Mouse (Mus musculus): ENCODE results near the gene Rbfox3. TPM values are rescaled to one million over a fixed set of nuclear protein-coding genes. Genes with fewer than 3 reads are reported as not detected.

The Rbfox3 gene
- total and polyA plus RNA-seq, 3 experiments: 0.16 TPM; not detected in 2

DNA sequence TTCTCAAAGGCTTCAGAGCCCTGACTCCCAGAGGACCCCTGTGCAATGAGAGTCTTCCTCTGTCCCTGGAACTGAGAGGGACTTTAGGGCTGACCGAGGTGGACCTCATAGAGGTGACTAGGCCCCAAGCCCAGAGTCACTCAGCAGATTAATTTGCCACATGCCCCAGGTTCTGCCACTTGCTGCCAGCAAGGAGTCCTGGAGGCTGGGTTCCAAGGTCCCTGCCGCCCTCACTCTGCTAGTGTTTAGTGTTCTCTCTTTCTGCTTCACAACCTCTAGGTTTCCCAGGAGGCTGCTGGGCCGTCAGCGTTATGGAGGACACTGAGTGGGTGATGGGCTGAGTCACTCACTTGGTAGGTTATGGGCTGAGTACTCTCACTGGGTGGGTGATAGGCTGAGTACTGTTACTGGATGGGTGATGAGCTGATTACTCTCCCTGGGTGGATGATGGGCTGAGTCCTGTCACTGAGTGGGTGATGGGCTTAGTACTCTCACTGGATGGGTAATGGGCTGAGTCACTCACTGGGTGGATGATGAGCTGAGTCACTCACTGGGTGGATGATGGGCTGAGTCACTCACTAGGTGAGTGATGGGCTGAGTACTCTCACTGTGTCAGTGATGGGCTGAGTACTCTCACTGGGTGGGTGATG, 387.8 kb downstream of the Rbfox3 start:
- TF ChIP-seq GATA2 (IDR thresholded peaks at IDR 0.05; ENCODE audit: borderline replicate concordance, low read depth, low read length) (no peak), TAL1 (conservative IDR thresholded peaks at IDR 0.05; ENCODE audit: low read depth, low read length) (no peak), CTCF (IDR thresholded peaks at IDR 0.05; ENCODE audit: low read depth, low read length) (no peak), POLR2AphosphoS5 (IDR thresholded peaks at IDR 0.05; ENCODE audit: insufficient replicate concordance, low read depth, low read length) (no peak), GATA1 (IDR thresholded peaks at IDR 0.05; ENCODE audit: borderline replicate concordance, low read length) (no peak)
- Histone ChIP-seq H3K4me3 (ENCODE audit: low read depth, low read length) (no peak overlapping the region), H3K27me3 (ENCODE audit: insufficient read depth, low read length) (no peaks in the 10 kb centered on the region), H3K4me1 (ENCODE audit: insufficient read depth, low read depth, low read length) (no peaks in the 10 kb centered on the region), H3K9me3 (replicated peaks) (peaks cover 92% of the 10 kb centered on the region), H3K36me3 (replicated peaks) (no peaks in the 10 kb centered on the region)
- ATAC-seq (ENCODE audit: extremely low read depth, insufficient number of reproducible peaks, low FRiP score, poor library complexity, severe bottlenecking) (no peak), DNase-seq (ENCODE audit: low spot score) (no peak)

DNA sequence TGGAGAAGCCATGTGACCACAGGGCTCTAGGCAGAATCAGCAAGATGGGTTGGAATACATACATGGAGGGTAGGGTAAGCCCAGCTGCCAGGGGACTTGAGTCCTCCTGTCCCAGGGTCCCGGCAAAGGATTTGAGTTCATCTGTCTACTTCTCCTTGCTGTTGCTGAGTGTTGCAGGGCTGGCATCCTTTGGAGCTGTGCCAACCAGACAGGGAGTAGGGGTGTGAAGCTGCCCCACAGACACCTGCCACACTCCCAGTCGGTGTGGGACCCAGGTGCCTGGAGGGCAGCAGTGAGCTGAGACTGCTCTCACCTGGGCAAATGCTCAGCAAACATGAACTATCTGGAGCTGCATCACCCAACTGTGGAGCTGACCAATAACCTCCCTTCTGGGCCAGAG, 390.5 kb downstream of the Rbfox3 start:
- DNase-seq (ENCODE audit: low spot score) (no peak), ATAC-seq (ENCODE audit: extremely low read depth, insufficient number of reproducible peaks, low FRiP score, poor library complexity, severe bottlenecking) (no peak)
- Histone ChIP-seq H3K4me3 (ENCODE audit: low read depth, low read length) (no peak overlapping the region), H3K27me3 (ENCODE audit: insufficient read depth, low read length) (no peaks in the 10 kb centered on the region), H3K4me1 (ENCODE audit: insufficient read depth, low read depth, low read length) (no peaks in the 10 kb centered on the region), H3K36me3 (replicated peaks) (no peaks in the 10 kb centered on the region), H3K9me3 (replicated peaks) (peaks cover 90% of the 10 kb centered on the region)
- TF ChIP-seq GATA1 (IDR thresholded peaks at IDR 0.05; ENCODE audit: borderline replicate concordance, low read length): no peak
- no peak for TF ChIP-seq GATA2 (IDR thresholded peaks at IDR 0.05; ENCODE audit: borderline replicate concordance, low read depth, low read length)
- TF ChIP-seq POLR2AphosphoS5 (IDR thresholded peaks at IDR 0.05; ENCODE audit: insufficient replicate concordance, low read depth, low read length): no peak
- TF ChIP-seq CTCF (IDR thresholded peaks at IDR 0.05; ENCODE audit: low read depth, low read length): no peak
- no peak for TF ChIP-seq TAL1 (conservative IDR thresholded peaks at IDR 0.05; ENCODE audit: low read depth, low read length)

- Histone ChIP-seq H3K4me1 (ENCODE audit: insufficient read depth, low read depth, low read length) (no peaks in the 10 kb centered on the region), H3K4me3 (ENCODE audit: low read depth, low read length) (no peak overlapping the region), H3K9me3 (replicated peaks) (peaks cover 90% of the 10 kb centered on the region), H3K36me3 (replicated peaks) (no peaks in the 10 kb centered on the region), H3K27me3 (ENCODE audit: insufficient read depth, low read length) (no peaks in the 10 kb centered on the region)
- ATAC-seq (ENCODE audit: extremely low read depth, insufficient number of reproducible peaks, low FRiP score, poor library complexity, severe bottlenecking): no peak
- no peak for DNase-seq (ENCODE audit: low spot score)
- TF ChIP-seq TAL1 (conservative IDR thresholded peaks at IDR 0.05; ENCODE audit: low read depth, low read length) (no peak), POLR2AphosphoS5 (IDR thresholded peaks at IDR 0.05; ENCODE audit: insufficient replicate concordance, low read depth, low read length) (no peak), CTCF (IDR thresholded peaks at IDR 0.05; ENCODE audit: low read depth, low read length) (no peak), GATA1 (IDR thresholded peaks at IDR 0.05; ENCODE audit: borderline replicate concordance, low read length) (no peak), GATA2 (IDR thresholded peaks at IDR 0.05; ENCODE audit: borderline replicate concordance, low read depth, low read length) (no peak)
These were observed 391.1 kb downstream of the Rbfox3 start for GRCm38 (mm10) chr11:118520251-118520650.

GRCm38 (mm10) chr11:118518743-118519142, 392.7 kb downstream of the Rbfox3 start:
- no peak for ATAC-seq (ENCODE audit: extremely low read depth, insufficient number of reproducible peaks, low FRiP score, poor library complexity, severe bottlenecking)
- H3K4me3 ChIP-seq (ENCODE audit: low read depth, low read length): no peak overlapping the region

DNA sequence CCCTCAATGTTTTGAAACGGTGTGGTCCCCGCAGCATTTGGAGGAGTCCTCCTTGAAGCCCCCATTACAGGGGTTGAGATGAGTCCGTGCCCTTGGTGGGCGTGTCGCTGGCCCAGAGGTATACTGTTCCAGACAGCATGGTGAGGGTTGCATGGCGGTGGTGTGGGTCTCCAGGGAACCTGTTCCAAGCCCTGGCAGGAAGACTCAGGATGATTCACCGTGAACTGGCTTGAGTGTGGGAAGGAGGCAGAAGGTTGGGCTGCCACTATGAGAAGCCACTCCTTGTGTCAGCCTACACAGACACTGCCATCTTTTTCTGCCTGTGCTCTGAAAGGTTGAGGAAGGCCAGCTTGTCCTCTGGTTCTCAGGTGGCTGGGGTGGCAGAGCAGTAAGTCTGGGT, 393.5 kb downstream of the Rbfox3 start:
- Histone ChIP-seq H3K27me3 (ENCODE audit: insufficient read depth, low read length) (no peaks in the 10 kb centered on the region), H3K4me3 (ENCODE audit: low read depth, low read length) (no peak overlapping the region), H3K4me1 (ENCODE audit: insufficient read depth, low read depth, low read length) (no peaks in the 10 kb centered on the region), H3K36me3 (replicated peaks) (no peaks in the 10 kb centered on the region), H3K9me3 (replicated peaks) (peaks cover 87% of the 10 kb centered on the region)
- DNase-seq (ENCODE audit: low spot score) (no peak), ATAC-seq (ENCODE audit: extremely low read depth, insufficient number of reproducible peaks, low FRiP score, poor library complexity, severe bottlenecking) (no peak)
- TF ChIP-seq GATA2 (IDR thresholded peaks at IDR 0.05; ENCODE audit: borderline replicate concordance, low read depth, low read length) (no peak), TAL1 (conservative IDR thresholded peaks at IDR 0.05; ENCODE audit: low read depth, low read length) (no peak), CTCF (IDR thresholded peaks at IDR 0.05; ENCODE audit: low read depth, low read length) (no peak), GATA1 (IDR thresholded peaks at IDR 0.05; ENCODE audit: borderline replicate concordance, low read length) (no peak), POLR2AphosphoS5 (IDR thresholded peaks at IDR 0.05; ENCODE audit: insufficient replicate concordance, low read depth, low read length) (no peak)

More at GRCm38 (mm10) chr11:118518743-118519142, 392.7 kb downstream of the Rbfox3 start:
- no peak for TF ChIP-seq POLR2AphosphoS5 (IDR thresholded peaks at IDR 0.05; ENCODE audit: insufficient replicate concordance, low read depth, low read length)
- no peak for TF ChIP-seq GATA1 (IDR thresholded peaks at IDR 0.05; ENCODE audit: borderline replicate concordance, low read length)
- no peak for TF ChIP-seq GATA2 (IDR thresholded peaks at IDR 0.05; ENCODE audit: borderline replicate concordance, low read depth, low read length)
- TF ChIP-seq TAL1 (conservative IDR thresholded peaks at IDR 0.05; ENCODE audit: low read depth, low read length): no peak
- TF ChIP-seq CTCF (IDR thresholded peaks at IDR 0.05; ENCODE audit: low read depth, low read length): no peak
- no peaks in the 10 kb centered on the region for H3K27me3 ChIP-seq (ENCODE audit: insufficient read depth, low read length)
- H3K9me3 ChIP-seq (replicated peaks): peaks cover 88% of the 10 kb centered on the region
- H3K4me1 ChIP-seq (ENCODE audit: insufficient read depth, low read depth, low read length): no peaks in the 10 kb centered on the region
- H3K36me3 ChIP-seq (replicated peaks): no peaks in the 10 kb centered on the region
- no peak for DNase-seq (ENCODE audit: low spot score)

DNA sequence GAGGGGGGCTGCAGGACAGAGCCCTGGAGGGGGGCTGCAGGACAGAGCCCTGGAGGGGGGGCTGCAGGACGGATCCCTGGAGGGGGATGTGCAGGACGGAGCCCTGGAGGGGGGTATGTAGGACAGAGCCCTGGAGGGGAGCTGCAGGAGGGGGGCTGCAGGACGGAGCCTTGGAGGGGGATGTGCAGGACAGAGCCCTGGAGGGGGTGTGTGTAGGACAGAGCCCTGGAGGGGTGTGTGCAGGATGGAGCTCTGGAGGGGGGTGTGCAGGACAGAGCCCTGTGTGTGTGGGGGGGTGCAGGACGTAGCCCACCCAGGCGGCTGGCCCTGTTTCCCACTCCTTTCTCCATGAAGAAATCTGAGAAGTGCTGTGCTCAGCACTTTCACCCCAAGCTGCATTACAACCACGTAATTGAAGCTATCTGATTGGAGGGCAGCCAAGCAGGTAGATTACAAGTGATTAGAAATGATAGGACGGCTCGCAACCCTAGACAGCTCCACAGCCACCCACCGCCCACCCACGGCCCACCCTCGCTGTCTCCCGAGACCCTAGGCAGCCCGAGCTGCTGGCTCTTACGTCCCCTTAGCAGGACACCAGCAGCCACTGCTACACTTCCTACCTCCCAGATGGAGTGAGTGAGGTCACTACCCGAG, 399.0 kb downstream of the Rbfox3 start:
- no peaks in the 10 kb centered on the region; the same call in 1 of the 2 replicates for H3K27me3 ChIP-seq (ENCODE audit: insufficient read depth, low read length)
- no peak for ATAC-seq (ENCODE audit: extremely low read depth, insufficient number of reproducible peaks, low FRiP score, poor library complexity, severe bottlenecking)
- TF ChIP-seq GATA1 (IDR thresholded peaks at IDR 0.05; ENCODE audit: borderline replicate concordance, low read length) (no peak), TAL1 (conservative IDR thresholded peaks at IDR 0.05; ENCODE audit: low read depth, low read length) (no peak), GATA2 (IDR thresholded peaks at IDR 0.05; ENCODE audit: borderline replicate concordance, low read depth, low read length) (no peak), CTCF (IDR thresholded peaks at IDR 0.05; ENCODE audit: low read depth, low read length) (no peak), POLR2AphosphoS5 (IDR thresholded peaks at IDR 0.05; ENCODE audit: insufficient replicate concordance, low read depth, low read length) (no peak)

More for the DNA sequence above, 399.0 kb downstream of the Rbfox3 start:
- H3K36me3 ChIP-seq (replicated peaks): no peaks in the 10 kb centered on the region
- no peaks in the 10 kb centered on the region for H3K4me1 ChIP-seq (ENCODE audit: insufficient read depth, low read depth, low read length)
- peaks cover 94% of the 10 kb centered on the region for H3K9me3 ChIP-seq (replicated peaks)
- no peak for DNase-seq (ENCODE audit: low spot score)
- H3K4me3 ChIP-seq (ENCODE audit: low read depth, low read length): no peak overlapping the region

Data from G1E (cell line).